Mouse (Mus musculus) kidney, adult 18-20 months (tissue): ENCODE results near the gene Smap2.

Experiments
- DNase-seq: peaks from one replicate; pipeline ENCODE4 v3.0.0; 2021

The Smap2 gene

GRCm38 (mm10) chr4:121020040-121020790, 3.2 kb upstream of the Smap2 start:
- no peak for DNase-seq

GRCm38 (mm10) chr4:121018250-121018649, 1.2 kb upstream of the Smap2 start:
- DNase-seq = no peak

GRCm38 (mm10) chr4:121016021-121016898, 787 bp downstream of the Smap2 start:
- no peak for DNase-seq

- no peak for DNase-seq
Observed at GRCm38 (mm10) chr4:121015268-121015659, 1.8 kb downstream of the Smap2 start.

GRCm38 (mm10) chr4:121014594-121015267, 2.3 kb downstream of the Smap2 start:
- DNase-seq = no peak

- no peak for DNase-seq
Observed at GRCm38 (mm10) chr4:121010770-121011549, 6.1 kb downstream of the Smap2 start.

- no peak for DNase-seq
Observed at GRCm38 (mm10) chr4:121009151-121009550, 7.9 kb downstream of the Smap2 start.

- no peak for DNase-seq
Observed at GRCm38 (mm10) chr4:121008071-121008745, 8.8 kb downstream of the Smap2 start.

- no peak for DNase-seq
Observed at GRCm38 (mm10) chr4:121007006-121007405, 10.0 kb downstream of the Smap2 start.

GRCm38 (mm10) chr4:121004679-121005078, 12.4 kb downstream of the Smap2 start:
- DNase-seq = no peak

GRCm38 (mm10) chr4:121003611-121004091, 13.4 kb downstream of the Smap2 start:
- no peak for DNase-seq

GRCm38 (mm10) chr4:121002400-121003171, 14.5 kb downstream of the Smap2 start:
- no peak for DNase-seq

GRCm38 (mm10) chr4:121001659-121002058, 15.4 kb downstream of the Smap2 start:
- no peak for DNase-seq

- no peak for DNase-seq
Observed at GRCm38 (mm10) chr4:121001042-121001441, 16.0 kb downstream of the Smap2 start.

GRCm38 (mm10) chr4:120995911-120996310, 21.1 kb downstream of the Smap2 start:
- no peak for DNase-seq

- no peak for DNase-seq
Observed at GRCm38 (mm10) chr4:120993025-120993424, 24.0 kb downstream of the Smap2 start.

GRCm38 (mm10) chr4:120992284-120992683, 24.8 kb downstream of the Smap2 start:
- no peak for DNase-seq

- no peak for DNase-seq
Observed at GRCm38 (mm10) chr4:120987319-120987718, 29.7 kb downstream of the Smap2 start.

GRCm38 (mm10) chr4:120986446-120986845, 30.6 kb downstream of the Smap2 start:
- peak; percentile 28 for DNase-seq

- DNase-seq = no peak
Observed at GRCm38 (mm10) chr4:120978221-120978620, 38.8 kb downstream of the Smap2 start.

- DNase-seq = no peak
Observed at GRCm38 (mm10) chr4:120975428-120975734, 41.7 kb downstream of the Smap2 start.
